Mouse (Mus musculus) mouse embryonic stem cell (cell line): Measurements from ENCODE around the gene Dnajc28.
"Not testable (repeated sequence)": the region's sequence is repeated elsewhere in the genome, so short reads cannot be mapped to it uniquely, and the experiment has no call there.

Experiments used
- in situ Hi-C, 2 experiments: fragments of 300-500 bp; cut with MboI; formaldehyde crosslinking; loops; 1 replicate in 1 of 2; 3 replicates in 1 of 2; pipeline ENCODE4 v1.14.3; 2019 to 2020; ENCODE audit warnings: low sequenced_read_pairs in 2 of 2, low pct_unique_long_range_greater_than_20kb in 1 of 2, mixed read lengths in 1 of 2; ENCODE audit not compliant: unreplicated experiment in 1 of 2

Gene Dnajc28

DNA sequence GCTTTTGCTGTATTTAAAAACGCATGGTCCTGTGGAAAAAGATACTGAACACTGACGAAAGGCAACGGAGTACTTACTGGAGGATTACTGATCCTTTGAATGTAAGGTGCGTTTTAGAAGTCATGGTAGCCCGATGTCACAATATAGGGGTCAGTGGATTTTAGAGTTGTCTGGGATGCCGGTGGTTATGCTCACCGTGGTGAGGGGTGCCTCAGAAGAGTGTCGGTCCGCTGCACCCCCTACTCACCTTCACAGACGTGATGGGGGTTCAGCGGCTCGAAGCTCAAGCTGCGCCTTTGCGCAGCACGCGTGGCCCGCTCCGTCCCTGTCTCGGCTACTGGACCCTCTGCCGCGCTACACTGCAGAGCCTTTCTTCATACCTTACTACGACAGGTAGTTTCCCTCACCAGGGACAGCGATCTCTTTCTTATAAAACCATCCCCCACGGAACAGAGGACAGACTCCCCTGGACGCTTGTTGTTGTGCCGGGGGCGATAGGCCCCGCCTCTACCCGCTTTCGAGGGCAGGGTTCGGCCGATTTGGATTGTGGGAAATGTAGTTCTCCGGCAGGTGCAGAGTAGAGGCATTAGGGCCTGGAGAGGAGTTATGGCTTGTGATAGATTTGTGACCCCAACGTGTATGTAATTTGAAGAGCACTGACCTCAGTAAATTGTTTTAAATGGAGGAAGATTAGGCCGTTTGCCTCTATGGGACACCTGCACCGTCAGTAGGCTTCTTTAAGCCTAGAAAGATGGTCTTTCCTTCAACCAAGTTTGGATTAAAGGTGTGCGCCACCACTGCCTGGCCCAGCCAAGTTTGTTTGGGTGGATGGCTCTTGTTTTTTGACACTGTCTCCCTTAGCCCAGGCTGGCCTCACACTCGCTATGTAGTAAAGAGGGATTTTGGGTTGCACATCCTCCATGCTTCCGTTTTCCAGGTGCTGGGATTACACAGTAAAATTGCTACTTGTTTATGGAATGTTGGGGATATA, at the start of gene Dnajc28:
Dnajc28 (minus strand) TSS at position 516 of the 991 bp plus-strand sequence.
- in situ Hi-C loops: no loop called here

DNA sequence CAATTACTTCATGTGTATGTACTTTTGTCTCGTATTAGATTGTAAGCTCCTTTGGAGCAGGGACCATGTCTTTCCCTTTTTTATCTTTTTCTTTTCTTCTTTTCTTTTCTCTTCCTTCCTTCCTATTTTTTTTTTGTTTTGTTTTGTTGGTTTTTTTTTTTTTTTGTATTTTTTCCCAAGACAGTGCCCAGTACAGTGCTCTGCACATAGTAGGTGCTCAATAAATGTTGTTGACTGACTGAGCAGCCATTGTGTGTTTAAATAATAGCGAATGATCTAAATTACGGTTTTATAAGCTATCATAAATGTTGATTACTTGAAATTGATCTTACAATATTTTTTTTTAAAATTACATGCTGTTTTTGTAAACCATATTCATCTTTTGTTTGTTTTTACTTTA, 45.0 kb upstream of the Dnajc28 start:
- in situ Hi-C loops: no loop called here

DNA sequence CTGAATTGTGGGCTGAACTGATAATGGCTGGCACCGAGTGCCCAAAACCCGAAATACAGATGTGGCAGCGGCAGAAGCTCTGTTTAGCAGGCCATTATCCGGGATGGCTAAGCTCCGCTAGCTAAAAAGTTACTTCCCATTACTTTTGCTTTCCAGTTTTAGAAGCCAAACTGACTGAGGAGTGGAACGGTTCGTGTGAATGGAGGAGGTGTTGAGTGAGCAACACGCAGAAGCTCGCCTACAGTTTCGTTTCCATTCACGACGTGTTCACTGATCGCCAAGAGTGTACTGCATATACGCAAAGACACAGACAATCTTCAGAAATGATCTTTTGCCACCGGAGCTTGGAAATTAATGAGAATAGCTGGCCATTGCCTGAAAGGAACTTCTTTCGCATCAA, 43.5 kb upstream of the Dnajc28 start:
- in situ Hi-C loops: no loop called here

DNA sequence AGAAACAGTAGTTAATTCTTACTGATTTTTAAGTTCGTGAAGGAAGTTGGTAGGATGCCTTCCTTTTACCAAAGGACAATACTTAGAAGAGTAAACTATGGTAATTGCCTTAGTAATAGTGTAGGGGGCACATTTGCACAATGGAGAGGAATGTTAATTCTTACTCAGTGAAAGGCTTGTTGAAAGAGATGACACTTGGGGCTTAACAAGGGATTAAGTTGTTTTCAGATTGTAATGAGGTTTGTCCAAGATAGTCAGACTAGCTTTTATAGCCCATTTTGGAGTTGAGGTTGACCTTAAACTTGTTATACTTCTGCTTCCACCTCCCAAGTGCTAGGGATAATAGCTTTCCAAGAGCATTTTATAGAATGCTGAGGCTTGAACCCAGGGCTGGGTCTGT, 42.6 kb upstream of the Dnajc28 start:
- in situ Hi-C loops: no loop called here

DNA sequence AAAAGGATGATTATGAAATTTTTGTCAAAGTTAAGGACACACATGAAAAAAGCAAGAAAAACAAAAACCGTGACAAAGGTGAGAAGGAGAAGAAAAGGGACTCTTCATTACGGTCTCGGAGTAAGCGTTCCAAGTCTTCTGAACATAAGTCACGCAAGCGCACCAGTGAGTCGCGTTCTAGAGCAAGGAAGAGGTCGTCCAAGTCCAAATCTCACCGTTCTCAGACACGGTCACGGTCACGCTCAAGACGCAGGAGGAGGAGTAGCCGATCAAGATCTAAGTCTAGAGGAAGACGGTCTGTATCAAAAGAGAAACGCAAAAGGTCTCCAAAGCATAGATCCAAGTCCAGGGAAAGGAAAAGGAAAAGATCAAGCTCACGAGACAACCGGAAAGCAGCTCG, 41.0 kb upstream of the Dnajc28 start:
- in situ Hi-C loops: no loop called here

DNA sequence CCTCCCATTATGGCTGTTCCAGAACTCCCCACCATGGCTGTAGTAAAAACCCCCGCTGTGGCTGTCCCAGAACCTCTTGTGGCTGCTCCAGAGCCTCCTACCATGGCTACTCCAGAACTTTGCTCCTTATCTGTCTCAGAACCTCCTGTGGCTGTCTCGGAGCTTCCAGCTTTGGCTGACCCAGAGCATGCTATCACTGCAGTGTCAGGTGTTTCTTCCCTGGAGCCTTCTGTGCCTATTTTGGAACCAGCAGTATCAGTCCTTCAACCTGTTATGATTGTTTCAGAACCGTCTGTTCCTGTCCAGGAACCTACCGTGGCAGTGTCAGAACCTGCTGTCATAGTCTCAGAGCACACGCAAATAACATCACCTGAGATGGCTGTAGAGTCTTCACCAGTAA, 39.6 kb upstream of the Dnajc28 start:
- in situ Hi-C loops: no loop called here

DNA sequence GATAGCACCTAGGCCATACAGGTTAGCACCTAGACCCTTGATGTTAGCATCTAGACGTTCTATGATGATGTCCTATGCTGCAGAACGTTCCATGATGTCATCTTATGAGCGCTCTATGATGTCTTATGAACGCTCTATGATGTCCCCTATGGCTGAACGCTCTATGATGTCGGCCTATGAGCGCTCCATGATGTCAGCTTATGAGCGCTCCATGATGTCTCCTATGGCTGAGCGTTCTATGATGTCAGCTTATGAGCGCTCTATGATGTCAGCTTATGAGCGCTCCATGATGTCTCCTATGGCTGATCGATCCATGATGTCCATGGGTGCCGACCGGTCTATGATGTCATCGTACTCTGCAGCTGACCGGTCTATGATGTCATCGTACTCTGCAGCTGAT, 38.5 kb upstream of the Dnajc28 start:
- in situ Hi-C loops: no loop called here

DNA sequence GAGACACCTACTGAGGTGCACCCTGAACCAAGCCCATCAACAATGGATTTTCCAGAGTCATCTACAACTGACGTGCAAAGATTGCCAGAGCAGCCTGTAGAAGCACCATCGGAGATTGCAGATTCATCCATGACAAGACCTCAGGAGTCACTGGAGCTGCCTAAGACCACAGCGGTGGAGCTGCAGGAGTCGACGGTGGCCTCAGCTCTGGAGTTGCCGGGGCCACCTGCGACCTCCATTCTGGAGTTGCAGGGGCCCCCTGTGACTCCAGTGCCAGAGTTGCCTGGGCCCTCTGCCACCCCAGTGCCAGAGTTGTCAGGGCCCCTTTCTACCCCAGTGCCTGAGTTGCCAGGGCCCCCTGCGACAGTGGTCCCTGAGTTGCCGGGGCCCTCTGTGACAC, 36.5 kb upstream of the Dnajc28 start:
- in situ Hi-C loops: no loop called here

DNA sequence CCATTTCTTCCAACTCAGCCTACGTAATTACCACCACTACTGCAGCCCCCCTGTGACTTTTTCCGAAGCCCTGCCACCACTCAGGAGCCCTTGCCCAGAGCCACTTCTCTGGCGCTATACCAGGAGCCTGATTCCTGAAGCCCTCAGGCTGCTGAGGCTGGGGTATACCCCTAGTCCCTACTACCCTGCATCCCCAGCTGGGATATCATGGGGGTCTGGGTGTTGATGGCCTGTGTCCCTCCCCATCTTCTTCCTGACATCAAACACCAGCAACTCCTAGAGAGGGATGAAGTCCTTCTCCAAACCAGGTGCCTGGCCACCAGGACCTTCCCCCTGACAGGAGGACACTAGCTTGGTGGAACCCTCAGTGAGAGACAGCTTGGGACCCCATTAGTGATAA, 33.4 kb upstream of the Dnajc28 start:
- in situ Hi-C loops: no loop called here

DNA sequence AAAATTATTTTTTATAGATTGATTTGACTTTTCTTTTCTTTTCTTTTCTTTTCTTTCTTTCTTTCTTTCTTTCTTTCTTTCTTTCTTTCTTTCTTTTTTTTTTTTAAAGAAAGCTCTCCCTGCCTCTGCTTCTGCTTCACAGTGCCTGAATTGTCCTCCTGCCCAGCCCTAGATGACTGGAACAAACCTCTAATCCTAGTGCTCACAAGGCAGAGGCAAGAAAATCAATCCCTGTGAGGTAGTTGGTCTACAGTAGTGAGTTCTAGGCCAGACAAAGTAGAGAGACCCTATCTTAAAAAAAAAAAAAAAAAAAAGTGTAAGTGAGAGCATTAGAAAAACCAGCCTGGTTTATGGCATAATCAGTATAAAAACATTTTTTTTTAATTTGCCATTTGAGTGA, 31.0 kb upstream of the Dnajc28 start:
- in situ Hi-C loops: no loop called here

DNA sequence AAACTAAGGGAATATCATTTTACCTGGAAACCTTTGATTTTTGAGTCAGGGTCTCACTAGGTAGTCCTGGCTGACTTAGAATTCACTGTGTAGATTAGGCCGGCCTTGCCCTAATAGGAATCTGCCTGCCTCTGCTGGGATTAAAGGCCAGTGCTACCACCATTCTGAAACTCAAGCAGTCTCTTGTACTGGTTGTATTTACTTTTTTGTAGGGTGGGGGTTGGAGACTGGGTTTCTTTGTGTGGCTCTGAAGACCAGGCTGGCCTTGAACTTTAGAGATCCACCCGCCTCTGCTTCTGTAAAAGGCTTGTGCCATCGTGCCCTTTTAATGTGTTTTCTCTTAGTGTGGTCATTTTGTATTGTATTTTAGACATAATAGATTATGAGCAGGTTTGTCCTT, 30.4 kb upstream of the Dnajc28 start:
- in situ Hi-C loops: no loop called here

DNA sequence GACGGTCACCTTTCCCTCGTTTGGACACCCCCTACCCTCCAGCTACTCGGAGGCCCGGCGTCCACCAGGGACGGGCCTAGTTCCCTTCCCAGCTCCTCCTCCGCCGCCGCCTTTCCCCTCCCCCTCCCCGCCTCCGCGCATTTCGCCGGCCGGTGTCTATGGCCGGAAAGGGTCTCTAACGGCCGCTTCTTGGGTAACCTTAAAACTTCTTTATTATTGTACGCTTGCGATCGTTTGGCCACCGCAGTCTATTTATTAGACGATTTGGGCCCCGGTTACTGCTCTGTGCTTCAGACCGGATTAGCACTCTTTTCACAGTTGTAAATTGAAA, 29.4 kb upstream of the Dnajc28 start:
- in situ Hi-C loops: no loop called here

DNA sequence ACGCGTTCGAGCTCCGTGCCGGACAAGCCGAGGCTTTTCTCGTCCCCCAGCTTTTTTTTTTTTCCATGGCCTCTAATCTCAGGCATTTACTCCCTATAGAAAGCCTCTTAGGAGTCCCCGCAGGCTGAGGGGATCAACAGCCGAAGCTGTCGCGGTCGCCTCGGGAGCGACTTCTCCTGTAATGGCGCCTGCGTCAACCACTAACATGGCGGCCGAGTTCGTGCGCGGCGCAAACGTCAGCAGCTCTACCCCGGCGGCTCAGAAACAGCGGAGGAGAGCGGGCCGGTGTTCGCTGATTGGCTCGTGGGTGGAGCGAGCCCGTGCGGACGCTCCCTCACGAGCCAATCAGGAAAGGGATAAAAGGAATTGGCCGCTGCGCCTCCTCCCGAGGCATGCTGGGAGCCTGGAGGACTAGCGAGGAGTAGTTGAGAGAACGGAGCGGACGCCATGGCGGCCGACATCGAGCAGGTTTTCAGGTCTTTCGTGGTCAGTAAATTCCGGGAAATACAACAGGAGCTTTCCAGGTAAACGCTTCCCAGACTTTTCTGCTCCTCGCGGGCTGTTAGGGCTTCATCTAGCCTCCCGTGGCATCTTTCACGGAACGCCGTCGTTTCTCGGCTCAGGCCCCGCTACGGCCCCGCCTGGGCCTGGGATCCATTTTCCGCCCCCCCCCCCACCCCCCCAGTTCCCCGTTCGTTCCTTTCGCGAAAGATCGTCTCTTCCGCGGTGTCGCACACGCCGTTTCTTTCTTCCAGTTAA, 28.8 kb upstream of the Dnajc28 start, which contains the start of gene Son:
Son (plus strand) TSS at position 46 of the 759 bp plus-strand sequence.
- in situ Hi-C loops: no loop called here

DNA sequence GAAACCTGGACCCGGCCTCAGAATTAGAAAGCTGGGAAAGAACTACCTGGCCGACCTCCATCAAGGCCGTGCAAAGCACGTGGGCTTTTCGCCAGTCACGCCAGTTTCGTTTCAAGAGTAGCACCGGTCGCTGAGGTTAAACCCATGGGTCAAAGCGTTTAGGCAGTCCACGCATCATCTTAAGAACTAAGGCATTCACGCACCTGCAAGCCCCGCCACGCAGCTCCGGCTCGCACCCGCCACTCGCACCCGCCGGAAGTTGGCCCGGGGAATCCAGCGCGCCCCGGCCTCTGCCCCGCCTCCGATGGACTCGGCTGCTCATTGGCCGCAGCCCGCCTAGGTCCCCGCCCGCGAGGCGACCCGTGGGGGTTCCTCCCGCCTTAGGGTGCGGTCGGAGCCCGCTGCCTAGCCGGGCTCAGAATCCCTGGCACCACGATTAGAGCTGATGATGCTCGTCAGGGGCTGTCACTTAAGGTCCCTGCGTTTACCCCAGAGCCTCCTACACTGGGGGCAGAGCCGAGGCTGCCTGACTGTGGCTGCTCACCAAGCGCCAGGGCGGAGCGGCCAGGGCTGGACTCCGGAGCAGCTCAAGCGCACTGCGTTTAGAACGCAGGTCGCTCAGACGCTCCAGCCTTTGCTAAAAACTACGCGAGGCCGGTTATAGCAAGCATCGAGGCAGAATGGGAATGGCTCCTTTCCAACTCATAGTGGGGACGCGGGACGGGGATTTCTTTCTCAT, 28.0 kb upstream of the Dnajc28 start, which contains the start of gene Gart:
Gart (minus strand) TSS at position 272 of the 739 bp plus-strand sequence.
- in situ Hi-C loops: no loop called here

DNA sequence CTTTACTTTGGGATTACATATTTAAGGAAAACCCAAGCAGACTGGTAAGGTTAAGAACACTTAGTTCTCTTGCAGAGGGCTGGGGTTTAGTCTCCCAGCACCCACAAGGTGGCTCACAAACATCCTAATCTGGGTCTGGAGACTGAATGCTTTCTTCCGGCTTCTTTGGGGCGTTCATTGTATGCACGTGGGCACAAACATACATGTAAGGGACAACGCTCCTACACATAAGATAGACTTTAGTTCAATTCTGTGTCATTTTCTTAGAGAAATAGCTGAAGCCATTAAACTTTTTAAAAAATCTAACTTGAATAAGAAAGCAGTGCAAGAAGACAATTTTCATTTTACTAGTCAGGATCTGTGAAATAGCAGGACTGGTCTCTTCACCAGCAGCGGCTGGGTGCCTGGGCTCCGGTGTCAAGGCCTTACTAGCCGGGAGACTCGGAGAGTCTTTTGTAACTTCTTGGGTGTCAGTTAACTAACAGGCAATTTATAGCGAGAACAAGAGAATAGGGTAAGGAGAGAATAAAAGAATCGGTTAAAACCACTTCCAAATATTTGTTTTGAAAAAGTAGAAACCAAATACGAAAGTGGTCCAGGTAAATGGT, 27.3 kb upstream of the Dnajc28 start:
- in situ Hi-C loops: no loop called here

DNA sequence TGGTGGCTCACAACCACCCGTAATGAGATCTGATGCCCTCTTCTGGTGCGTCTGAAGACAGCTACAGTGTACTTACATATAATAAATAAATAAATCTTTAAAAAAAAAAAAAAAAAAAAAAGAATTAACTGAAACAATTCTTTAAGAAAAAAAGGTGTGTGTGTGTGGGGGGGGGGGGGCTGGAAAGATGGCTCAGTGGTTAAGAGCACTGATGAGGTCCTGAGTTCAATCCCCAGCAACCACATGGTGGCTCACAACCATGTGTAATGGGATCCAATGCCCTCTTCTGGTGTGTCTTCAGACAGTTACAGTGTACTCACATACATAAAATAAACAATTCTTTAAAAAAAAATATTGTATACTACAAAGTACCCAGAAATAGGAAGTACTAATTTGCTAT, 26.6 kb upstream of the Dnajc28 start:
- in situ Hi-C loops: not testable (repeated sequence)

DNA sequence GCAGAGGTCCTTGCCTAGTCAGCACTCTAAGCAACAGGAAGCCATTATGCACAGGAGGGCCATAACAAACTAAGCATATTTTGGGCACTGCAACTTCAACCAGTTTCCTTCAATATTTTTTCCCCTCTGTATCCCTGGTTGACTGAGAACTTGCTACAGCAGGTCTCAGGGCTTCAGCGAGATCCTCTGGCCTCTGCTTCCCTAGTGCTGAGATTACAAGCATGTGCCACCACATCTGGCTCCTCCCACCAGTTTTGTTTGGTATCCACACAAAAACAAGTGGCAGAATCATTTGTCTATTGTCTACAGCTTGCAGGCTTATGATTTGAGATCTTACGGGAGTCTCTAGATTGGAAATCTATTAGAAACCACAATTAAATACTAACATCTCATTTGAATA, 26.1 kb upstream of the Dnajc28 start:
- in situ Hi-C loops: no loop called here

DNA sequence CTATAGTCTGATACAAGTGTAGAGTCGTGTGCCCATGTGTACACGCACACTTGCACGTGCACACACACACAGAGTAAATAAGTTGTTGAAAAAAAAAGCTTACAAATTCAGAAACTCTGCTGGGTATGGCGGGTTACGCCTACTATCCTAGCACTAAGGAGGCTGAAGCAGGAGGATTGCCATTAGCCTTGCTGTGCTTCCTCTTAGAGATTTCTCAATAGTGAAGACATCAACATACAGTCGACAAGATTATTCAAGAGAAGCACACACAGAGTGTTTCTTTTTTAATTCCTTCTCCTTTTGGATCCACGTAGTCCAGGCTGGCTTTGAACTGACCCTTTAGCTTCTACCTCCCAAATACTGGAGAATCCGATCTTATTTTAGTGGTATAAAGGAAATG, 21.3 kb upstream of the Dnajc28 start:
- in situ Hi-C loops: no loop called here

DNA sequence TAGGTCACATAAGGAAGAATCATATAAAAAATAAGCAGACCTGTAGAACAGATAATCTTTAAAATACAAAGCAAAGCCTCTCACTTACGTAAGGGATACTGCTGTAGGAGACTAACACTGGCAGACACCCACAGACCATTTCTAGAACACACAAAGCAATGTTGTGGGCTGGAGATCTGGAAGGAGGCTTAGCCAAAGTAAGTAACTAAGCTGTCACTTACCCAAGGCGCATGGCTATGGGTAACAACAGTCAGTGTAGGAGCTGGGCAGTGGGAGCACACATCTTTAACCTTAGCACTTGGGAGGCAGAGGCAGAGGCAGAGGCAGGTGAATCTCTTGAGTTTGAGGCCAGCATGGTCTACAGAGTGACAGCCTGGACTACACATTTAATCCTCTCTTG, 20.8 kb upstream of the Dnajc28 start:
- in situ Hi-C loops: no loop called here
